Mouse (Mus musculus): ENCODE results near the gene Mgrn1.

DNA sequence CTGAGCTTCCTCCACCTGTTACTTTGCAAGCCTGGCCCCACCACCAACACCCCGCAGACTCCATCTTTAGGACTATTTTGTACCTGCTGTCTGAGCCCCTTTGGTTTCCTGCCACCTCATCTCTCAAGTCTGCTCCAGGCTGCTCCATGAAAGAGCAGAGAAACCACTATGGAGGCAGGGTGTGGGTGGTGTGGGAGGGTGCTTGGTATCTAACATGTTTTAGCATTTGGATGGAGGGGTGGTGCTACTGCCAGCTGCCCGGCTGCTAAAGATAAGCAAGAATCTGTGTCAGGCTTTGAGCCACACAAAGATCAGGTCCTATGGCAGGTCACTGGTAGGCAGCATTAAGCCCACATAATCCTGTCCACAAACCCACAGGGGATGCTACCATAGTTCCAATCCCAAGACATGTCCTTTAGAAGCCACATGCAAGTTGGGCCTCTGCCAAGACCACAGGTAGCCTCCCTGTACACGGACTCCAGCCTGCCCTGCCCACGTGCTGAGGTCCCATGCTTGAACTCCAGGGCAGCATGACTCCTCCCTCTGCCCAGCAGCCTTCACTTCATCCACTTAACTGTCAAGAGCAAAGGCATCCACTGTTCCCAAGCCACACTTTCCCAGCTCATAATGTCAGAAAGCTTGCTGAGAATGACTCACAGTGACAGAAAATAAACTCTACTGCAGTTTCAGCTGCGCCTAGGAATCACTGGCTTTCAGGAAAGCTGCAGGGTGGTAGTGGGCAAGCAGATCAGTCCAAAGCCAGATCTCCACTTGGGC lies 92.4 kb downstream of the Mgrn1 start:
- TF ChIP-seq CTCF (IDR thresholded peaks at IDR 0.05; ENCODE audit: low read depth) (no peak), EP300 (IDR thresholded peaks at IDR 0.05; ENCODE audit: low read depth) (no peak)

Data from liver, postnatal 0 days (tissue).